ENCODE assay signal across 7 mouse cellular contexts in the genomic region with DNA sequence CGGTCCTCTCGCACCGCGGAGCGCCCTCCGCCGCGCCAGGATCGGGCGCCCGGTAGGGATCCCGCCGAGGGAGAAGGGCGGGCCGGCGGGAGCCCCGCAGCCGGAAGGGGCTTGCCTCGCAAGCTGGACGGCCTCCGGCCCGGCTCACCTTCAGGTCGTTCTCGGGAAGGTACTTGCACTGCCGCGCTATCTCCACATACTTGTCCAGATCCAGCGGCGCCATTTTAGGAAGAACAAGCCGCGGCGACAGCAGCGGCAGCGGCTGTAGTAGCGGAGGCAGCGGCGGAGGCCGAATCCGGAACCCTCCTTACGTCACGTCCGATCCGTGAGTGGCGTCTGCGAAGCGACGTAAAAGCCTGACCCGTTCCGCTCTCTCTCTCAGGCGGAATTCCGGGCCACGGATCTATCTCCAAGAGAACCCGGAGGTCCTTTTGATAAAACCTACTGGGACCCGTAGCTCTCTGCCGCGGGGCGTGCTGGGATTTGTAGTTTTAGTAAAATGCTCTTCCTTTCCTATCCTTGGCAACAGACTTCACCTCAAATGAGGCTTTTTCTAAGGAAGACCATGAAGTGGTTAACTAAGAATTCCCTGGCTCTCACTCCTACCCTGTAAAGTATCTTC. TPM values are rescaled to one million over a fixed set of nuclear protein-coding genes. Genes with fewer than 3 reads are reported as not detected.
A peak's percentile ranks its signal among the peaks of the same experiment; 100 is the strongest.
DNase-seq lines count a peak whose midpoint lies in the region; ATAC-seq lines count a peak whose summit lies in the region.

Gene Ppp6c (minus strand): TSS at position 433 of the 622 bp plus-strand sequence.

- H3K9me3 ChIP-seq in intestine, embryonic 16.5 days (ENCODE audit: control insufficient read depth, low read length), result no peaks in the 10 kb centered on the region
- H3K9me3 ChIP-seq in midbrain, embryonic 11.5 days (ENCODE audit: control insufficient read depth, low read length), result no peaks in the 10 kb centered on the region

- H3K27me3 ChIP-seq in intestine, embryonic 16.5 days (replicated peaks; ENCODE audit: control insufficient read depth, insufficient read depth, low read length), result no peaks in the 10 kb centered on the region
- H3K27me3 ChIP-seq in midbrain, embryonic 11.5 days (ENCODE audit: control insufficient read depth, insufficient read depth, low read length), result no peaks in the 10 kb centered on the region

- intact Hi-C loops in left cerebral cortex, postnatal 36 days (cut with DNase I), result no loop called here

- peak within 1 kb of the TSS; percentile 92 for H3K27ac ChIP-seq in intestine, embryonic 16.5 days (ENCODE audit: low read length)
- H3K27ac ChIP-seq in midbrain, embryonic 11.5 days (ENCODE audit: low read depth, low read length), result peak within 1 kb of the TSS; percentile 83

- peak within 1 kb of the TSS; percentile 86 for H3K9ac ChIP-seq in intestine, embryonic 16.5 days (ENCODE audit: low read depth, low read length)
- peak within 1 kb of the TSS; percentile 86 for H3K9ac ChIP-seq in midbrain, embryonic 11.5 days (ENCODE audit: low read length)

- H3K4me2 ChIP-seq in intestine, embryonic 16.5 days (ENCODE audit: low read depth, low read length), result peak within 1 kb of the TSS; percentile 67
- H3K4me2 ChIP-seq in midbrain, embryonic 11.5 days, result peak within 1 kb of the TSS; percentile 69

- peak; percentile 99 for ATAC-seq in intestine, embryonic 16.5 days
- peak; percentile 98 for ATAC-seq in midbrain, embryonic 11.5 days (ENCODE audit: low FRiP score)

- no peaks in the 10 kb centered on the region for H3K36me3 ChIP-seq in intestine, embryonic 16.5 days (ENCODE audit: control insufficient read depth, insufficient read depth, low read length)
- H3K36me3 ChIP-seq in midbrain, embryonic 11.5 days (ENCODE audit: control insufficient read depth, insufficient read depth, low read length), result no peaks in the 10 kb centered on the region

- peak within 1 kb of the TSS; percentile 75 for H3K4me3 ChIP-seq in intestine, embryonic 16.5 days (ENCODE audit: low read length)
- peak within 1 kb of the TSS; percentile 75 for H3K4me3 ChIP-seq in midbrain, embryonic 11.5 days (ENCODE audit: low read depth, low read length)

- under 1% methylated on average over 49 of the region's 56 CpGs for WGBS in intestine, embryonic 16.5 days
- WGBS in midbrain, embryonic 11.5 days, result under 1% methylated on average over 55 of the region's 56 CpGs

- peak; percentile 95 for DNase-seq in adrenal gland, adult 8-10 months
- DNase-seq in embryo, embryonic 9.5 days (ENCODE audit: extremely low spot score), result peak; percentile 90
- peak; percentile 72 to 90 for DNase-seq in gastrocnemius, postnatal 4 days (ENCODE audit: low spot score in 2 of 2)
- peak; percentile 93 to 95 for DNase-seq in left cerebral cortex, postnatal 36 days (ENCODE audit: low spot score in 2 of 2)
- peak; percentile 99 for DNase-seq in midbrain, embryonic 11.5 days (ENCODE audit: low spot score, missing footprints)
- peak; percentile 95 for DNase-seq in skeletal muscle tissue, adult 2 months (ENCODE audit: low read depth, low spot score)

- H3K4me1 ChIP-seq in intestine, embryonic 16.5 days (ENCODE audit: control insufficient read depth, insufficient read depth, low read length), result peaks cover 6% of the 10 kb centered on the region
- peaks cover 6% of the 10 kb centered on the region for H3K4me1 ChIP-seq in midbrain, embryonic 11.5 days (ENCODE audit: control insufficient read depth, insufficient read depth, low read length)

RNA-seq across cellular contexts. Expression of gene Ppp6c, which starts in this region (rescaled TPM):
- total RNA-seq in adrenal gland, adult 8-10 months (2022), result 10 to 100 TPM; 77.8 to 98.3 (median 95.7) TPM
- total RNA-seq in gastrocnemius, postnatal 4 days (2021), result 10 to 100 TPM; 72.4 to 75.8 TPM
- 70.4 and 72.4 TPM in 2 replicates for polyA plus RNA-seq in intestine, embryonic 16.5 days (2015; fragmentation: Nextera tagmentation; extraction: Ambion mirVana)
- total RNA-seq in left cerebral cortex, postnatal 36 days (2021), result 10 to 100 TPM; 63.0 to 64.6 TPM
- polyA plus RNA-seq in midbrain, embryonic 11.5 days (2014; fragmentation: Nextera tagmentation; extraction: Ambion mirVana), result 92.7 and 110 TPM in 2 replicates

Comparison
In these comparisons a context has a peak if more than half of its experiments do, and no peak if none do; other contexts are left out.
1. Peak in every context shown above with its lines: DNase-seq, ATAC-seq, H3K4me3 ChIP-seq and H3K27ac ChIP-seq.